Mouse (Mus musculus) Patski (cell line): ENCODE results near the gene Cds1. TPM values are rescaled to one million over a fixed set of nuclear protein-coding genes. Genes with fewer than 3 reads are reported as not detected.

Experiments used
- ATAC-seq: fragments of 100-300 bp; one replicate; pipeline ENCODE4 v1.8.0; 2021
- CTCF ChIA-PET: fragments of 350-600 bp; sonication (Branson Sonifier 250); formaldehyde crosslinking; loops from one replicate; lab custom pipeline; 2022; ENCODE audit warnings: inconsistent platforms; lab: Charles Lee
- POLR2A ChIA-PET: fragments of 350-600 bp; sonication (Branson Sonifier 250); formaldehyde crosslinking; loops from one replicate; lab custom pipeline; 2022; ENCODE audit warnings: antibody characterized with exemption, inconsistent platforms; lab: Charles Lee
- DNase-seq: peaks from one replicate; pipeline ENCODE4 v3.0.0-alpha.2; 2011; ENCODE audit warnings: low read depth, low spot score
- H3K27me3 ChIP-seq: fragments of 371-371 bp; one replicate; pipeline ENCODE4 v1.5.1; 2021
- CTCF ChIP-seq: fragments of 100-300 bp; IDR thresholded peaks from one replicate; pipeline ENCODE4 v1.5.1; 2021
- in situ Hi-C: fragments of 300-500 bp; cut with MboI; formaldehyde crosslinking; loops from 3 replicates; pipeline ENCODE4 v1.11.1; 2018; ENCODE audit warnings: low pct_unique_long_range_greater_than_20kb, mixed read lengths
- polyA plus RNA-seq: library from polyadenylated mRNA; unstranded; gene quantifications from one replicate; pipeline ENCODE4 v1.2.3, GENCODE M21; 2021

The Cds1 gene
- polyA plus RNA-seq: 24.1 TPM

- in situ Hi-C loops: no loop called here
- ATAC-seq (peak; percentile 86), DNase-seq (no peak)
- ChIA-PET CTCF (no interaction called here), POLR2A (interaction anchor here (1.5 kb wide), 1 partner anchor 16 kb away, joined by 5 read pairs; no protein-coding TSS in a partner anchor)
- H3K27me3 ChIP-seq: no peaks in the 10 kb centered on the region
- peak; percentile 73 for TF ChIP-seq CTCF
Observed at GRCm38 (mm10) chr5:101764554-101765347, at the start of gene Cds1. Gene Cds1 (plus strand): TSS chr5:101765130.

GRCm38 (mm10) chr5:101724216-101724615 lies 40.7 kb upstream of the Cds1 start:
- ChIA-PET CTCF (no interaction called here), POLR2A (no interaction called here)
- no peaks in the 10 kb centered on the region for H3K27me3 ChIP-seq
- in situ Hi-C loops: no loop called here
- DNase-seq: no peak
- no peak for ATAC-seq
- TF ChIP-seq CTCF: no peak

- ChIA-PET POLR2A (no interaction called here), CTCF (no interaction called here)
- in situ Hi-C loops: no loop called here
- no peak for ATAC-seq
- no peak for TF ChIP-seq CTCF
- no peaks in the 10 kb centered on the region for H3K27me3 ChIP-seq
- no peak for DNase-seq
Observed at GRCm38 (mm10) chr5:101724756-101725155, 40.2 kb upstream of the Cds1 start.

- ChIA-PET POLR2A (no interaction called here), CTCF (no interaction called here)
- H3K27me3 ChIP-seq: no peaks in the 10 kb centered on the region
- ATAC-seq (no peak), DNase-seq (no peak)
- no peak for TF ChIP-seq CTCF
- in situ Hi-C loops: no loop called here
Observed at GRCm38 (mm10) chr5:101725703-101726102, 39.2 kb upstream of the Cds1 start.

GRCm38 (mm10) chr5:101726371-101726770 lies 38.6 kb upstream of the Cds1 start:
- H3K27me3 ChIP-seq: no peaks in the 10 kb centered on the region
- no peak for DNase-seq
- ChIA-PET CTCF (interaction anchor here (0.8 kb wide), 1 partner anchor 15 kb away, joined by 3 read pairs; no protein-coding TSS in a partner anchor), POLR2A (interaction anchor here (0.7 kb wide), 1 partner anchor 14 kb away, joined by 3 read pairs; no protein-coding TSS in a partner anchor)
- no peak for TF ChIP-seq CTCF
- in situ Hi-C loops: no loop called here
- ATAC-seq: no peak

GRCm38 (mm10) chr5:101728304-101728905 lies 36.5 kb upstream of the Cds1 start:
- TF ChIP-seq CTCF: no peak
- H3K27me3 ChIP-seq: no peaks in the 10 kb centered on the region
- ATAC-seq: no peak
- DNase-seq: no peak
- ChIA-PET POLR2A (no interaction called here), CTCF (interaction anchor here (1.0 to 1.1 kb wide), 2 partner anchors 13 to 16 kb away, joined by 3 read pairs; no protein-coding TSS in a partner anchor)
- in situ Hi-C loops: no loop called here

GRCm38 (mm10) chr5:101737341-101737740 lies 27.6 kb upstream of the Cds1 start:
- CTCF ChIA-PET: no interaction called here
- no peak for TF ChIP-seq CTCF
- POLR2A ChIA-PET: no interaction called here
- in situ Hi-C loops: no loop called here
- no peaks in the 10 kb centered on the region for H3K27me3 ChIP-seq
- no peak for ATAC-seq
- DNase-seq: no peak

GRCm38 (mm10) chr5:101740471-101741223 lies 24.3 kb upstream of the Cds1 start:
- in situ Hi-C loops: no loop called here
- TF ChIP-seq CTCF: no peak
- H3K27me3 ChIP-seq: no peaks in the 10 kb centered on the region
- DNase-seq (no peak), ATAC-seq (no peak)
- ChIA-PET POLR2A (interaction anchor here (0.6 kb wide), 1 partner anchor 14 kb away, joined by 3 read pairs; no protein-coding TSS in a partner anchor), CTCF (interaction anchor here (1.0 kb wide), 1 partner anchor 14 kb away, joined by 3 read pairs; no protein-coding TSS in a partner anchor)

GRCm38 (mm10) chr5:101741224-101741591 lies 23.7 kb upstream of the Cds1 start:
- TF ChIP-seq CTCF: no peak
- in situ Hi-C loops: no loop called here
- POLR2A ChIA-PET: no interaction called here
- CTCF ChIA-PET: interaction anchor here (1.0 to 1.3 kb wide), 2 partner anchors 14 to 41 kb away, joined by 3 read pairs; no protein-coding TSS in a partner anchor
- H3K27me3 ChIP-seq: no peaks in the 10 kb centered on the region
- DNase-seq: no peak
- no peak for ATAC-seq

- no peak for ATAC-seq
- no peak for TF ChIP-seq CTCF
- DNase-seq: no peak
- in situ Hi-C loops: no loop called here
- H3K27me3 ChIP-seq: peaks cover under 1% of the 10 kb centered on the region
- POLR2A ChIA-PET: no interaction called here
- CTCF ChIA-PET: interaction anchor here (0.9 to 1.3 kb wide), 3 partner anchors 10 to 42 kb away, joined by 3 read pairs; no protein-coding TSS in a partner anchor
Observed at GRCm38 (mm10) chr5:101742014-101742413, 22.9 kb upstream of the Cds1 start.
